Mouse (Mus musculus) kidney, embryonic 14.5 days (tissue): Measurements from ENCODE around the gene Prkcz. TPM values are rescaled to one million over a fixed set of nuclear protein-coding genes. Genes with fewer than 3 reads are reported as not detected.

ENCODE experiments used
- ATAC-seq: fragments of 200-750 bp; cut with Nextera tagmentation; 2 replicates; pipeline ENCODE4 v1.8.0; 2017; ENCODE audit warnings: moderate number of reproducible peaks, mild to moderate bottlenecking, moderate TSS enrichment, moderate library complexity; ENCODE audit not compliant: low FRiP score, low TSS enrichment
- H3K27ac ChIP-seq: fragments of 300-500 bp; sonication (generic); 2 replicates; pipeline ENCODE4 v1.5.1; 2014; ENCODE audit warnings: low read depth, mild to moderate bottlenecking, low read length, moderate library complexity, mixed read lengths
- H3K27me3 ChIP-seq: fragments of 300-500 bp; sonication (generic); 2 replicates; pipeline ENCODE4 v1.6.1; 2014; ENCODE audit warnings: mild to moderate bottlenecking, low read length; ENCODE audit not compliant: control insufficient read depth, insufficient read depth
- H3K36me3 ChIP-seq: fragments of 300-500 bp; sonication (generic); 2 replicates; pipeline ENCODE4 v1.6.1; 2014; ENCODE audit warnings: low read length, mixed read lengths; ENCODE audit not compliant: control insufficient read depth, insufficient read depth
- H3K4me1 ChIP-seq: fragments of 300-500 bp; sonication (generic); 2 replicates; pipeline ENCODE4 v1.6.1; 2014; ENCODE audit warnings: low read length, mixed read lengths; ENCODE audit not compliant: control insufficient read depth, insufficient read depth
- H3K4me2 ChIP-seq: fragments of 300-500 bp; sonication (generic); replicated peaks from 2 replicates; pipeline ENCODE4 v1.6.1; 2014; ENCODE audit warnings: low read depth, mild to moderate bottlenecking, low read length
- H3K4me3 ChIP-seq: fragments of 300-500 bp; sonication (generic); 2 replicates; pipeline ENCODE4 v1.5.1; 2014; ENCODE audit warnings: mild to moderate bottlenecking, low read length
- H3K9ac ChIP-seq: fragments of 300-500 bp; sonication (generic); 2 replicates; pipeline ENCODE4 v1.6.1; 2014; ENCODE audit warnings: low read depth, mild to moderate bottlenecking, low read length, moderate library complexity
- H3K9me3 ChIP-seq: fragments of 300-500 bp; sonication (generic); 2 replicates; pipeline ENCODE4 v1.6.1; 2016; ENCODE audit warnings: low read length; ENCODE audit not compliant: control insufficient read depth
- WGBS: fragments of 180-500 bp; shearing (Covaris S2); extraction: QIAGEN DNeasy Blood & Tissue Kit; methylation state at CpG from one replicate; pipeline ENCODE4 v1.1.7; 2014; 5-methylcytosine and 5-hydroxymethylcytosine counted together
- polyA plus RNA-seq: library from polyadenylated mRNA; unstranded; fragments of >200 nt; fragmentation: Nextera tagmentation; extraction: Ambion mirVana; gene quantifications from 2 replicates; pipeline ENCODE4 v1.2.1, GENCODE M21; 2014

The Prkcz gene
- polyA plus RNA-seq, 1 experiment from 2014 or later, result 10.2 TPM

GRCm38 (mm10) chr4:155228461-155228860 is 132.7 kb downstream of the Prkcz start:
- Histone ChIP-seq H3K9ac (no peak overlapping the region), H3K9me3 (no peaks in the 10 kb centered on the region), H3K27ac (no peak overlapping the region), H3K4me3 (no peak overlapping the region), H3K4me2 (no peak overlapping the region), H3K27me3 (no peaks in the 10 kb centered on the region), H3K36me3 (no peaks in the 10 kb centered on the region), H3K4me1 (peaks cover 18% of the 10 kb centered on the region)
- 75% methylated on average over 5 of the region's 5 CpGs for WGBS
- no peak for ATAC-seq

- no peaks in the 10 kb centered on the region for H3K27me3 ChIP-seq
- no peak overlapping the region for H3K27ac ChIP-seq
- no peak overlapping the region for H3K9ac ChIP-seq
- no peak for ATAC-seq
- H3K36me3 ChIP-seq, result no peaks in the 10 kb centered on the region
- H3K9me3 ChIP-seq, result no peaks in the 10 kb centered on the region
- H3K4me1 ChIP-seq, result peaks cover 15% of the 10 kb centered on the region
- H3K4me2 ChIP-seq, result no peak overlapping the region
- 85% methylated on average over 4 of the region's 4 CpGs for WGBS
- no peak overlapping the region for H3K4me3 ChIP-seq
Measured at GRCm38 (mm10) chr4:155227986-155228385, 133.2 kb downstream of the Prkcz start.

DNA sequence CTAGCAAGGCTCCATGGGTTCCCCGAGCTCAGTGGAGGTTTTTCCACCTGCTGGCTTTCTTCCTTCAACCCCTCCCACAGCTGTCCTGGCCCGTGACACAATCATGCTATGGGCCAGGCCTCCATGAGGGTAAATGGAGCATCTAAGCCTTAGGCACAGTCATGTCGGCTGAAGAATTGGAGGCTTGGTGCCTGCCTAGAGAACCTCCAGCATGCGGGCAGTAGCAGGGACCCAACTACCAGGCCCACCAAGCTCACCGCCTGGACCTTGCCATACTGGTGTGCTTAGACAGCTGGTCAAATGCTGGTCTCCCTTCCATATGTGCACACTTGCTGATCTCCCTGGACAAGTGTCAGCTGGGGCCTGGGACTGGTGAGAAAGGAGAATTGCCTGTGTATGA is 135.2 kb downstream of the Prkcz start:
- H3K9me3 ChIP-seq, result no peaks in the 10 kb centered on the region
- H3K4me2 ChIP-seq, result no peak overlapping the region
- no peak for ATAC-seq
- no peaks in the 10 kb centered on the region for H3K36me3 ChIP-seq
- WGBS, result 73% methylated on average over 5 of the region's 5 CpGs
- no peak overlapping the region for H3K4me3 ChIP-seq
- H3K27ac ChIP-seq, result no peak overlapping the region
- peaks cover 6% of the 10 kb centered on the region; the same call in 1 of the 2 replicates for H3K4me1 ChIP-seq
- no peaks in the 10 kb centered on the region for H3K27me3 ChIP-seq
- no peak overlapping the region for H3K9ac ChIP-seq

DNA sequence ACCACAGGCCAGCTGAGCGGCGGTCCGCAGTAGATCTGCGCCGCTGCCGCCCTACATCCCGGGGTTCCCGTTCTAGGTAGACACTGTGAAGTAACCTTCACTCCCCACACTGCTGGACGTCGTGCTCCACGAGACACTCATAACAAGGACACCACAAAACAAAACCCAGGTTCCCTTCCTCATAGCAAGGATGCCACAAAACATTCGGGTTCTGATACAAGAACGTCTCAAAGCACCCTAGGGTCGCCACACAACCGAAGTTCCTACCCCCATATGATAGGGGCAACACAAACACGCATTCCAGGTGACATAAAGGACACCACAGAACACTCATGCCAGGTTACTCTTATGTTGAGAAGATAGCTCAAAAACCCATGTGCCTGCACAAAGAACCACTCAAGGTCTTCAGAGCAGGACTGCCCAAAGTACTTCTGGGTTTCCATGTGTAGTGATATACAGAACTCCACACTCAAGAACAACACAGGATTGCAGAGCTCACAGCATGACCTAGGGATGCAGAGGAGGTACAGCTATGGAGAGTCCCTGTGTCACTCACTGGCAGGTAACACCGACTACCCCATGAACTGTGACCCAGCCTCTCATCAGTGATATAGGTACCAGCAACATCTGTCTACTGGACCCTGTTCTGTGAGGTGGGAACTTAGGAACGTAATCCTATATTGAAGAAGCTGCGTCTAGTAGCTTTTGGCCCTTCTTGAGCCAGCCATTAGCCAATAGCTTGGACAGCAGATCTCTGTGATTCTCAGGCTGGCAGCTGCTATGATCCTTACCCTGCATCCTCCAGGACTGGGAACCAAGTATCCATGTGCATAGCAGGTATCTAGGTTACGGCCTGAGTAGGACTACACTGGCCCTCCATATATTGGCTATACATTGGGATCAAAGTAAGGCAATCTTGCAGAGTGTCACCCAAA is 137.3 kb downstream of the Prkcz start:
- Histone ChIP-seq H3K4me3 (peak overlapping the region; percentile 82), H3K4me2 (peak overlapping the region; percentile 71), H3K9ac (peak overlapping the region; percentile 79), H3K27ac (peak overlapping the region; percentile 96), H3K27me3 (no peaks in the 10 kb centered on the region), H3K4me1 (peaks cover 20% of the 10 kb centered on the region), H3K36me3 (no peaks in the 10 kb centered on the region), H3K9me3 (no peaks in the 10 kb centered on the region)
- 34% methylated on average over 19 of the region's 20 CpGs for whole genome bisulfite sequencing
- no peak for ATAC-seq

- Histone ChIP-seq H3K9ac (peak overlapping the region; percentile 94), H3K9me3 (no peaks in the 10 kb centered on the region), H3K27me3 (no peaks in the 10 kb centered on the region), H3K4me2 (peak overlapping the region; percentile 91), H3K4me3 (peak overlapping the region; percentile 82), H3K36me3 (no peaks in the 10 kb centered on the region), H3K27ac (peak overlapping the region; percentile 96), H3K4me1 (peaks cover 29% of the 10 kb centered on the region)
- peak; percentile 99 for ATAC-seq
- WGBS, result under 1% methylated on average over 64 of the region's 116 CpGs
Measured at GRCm38 (mm10) chr4:155222841-155223593, 138.1 kb downstream of the Prkcz start.

DNA sequence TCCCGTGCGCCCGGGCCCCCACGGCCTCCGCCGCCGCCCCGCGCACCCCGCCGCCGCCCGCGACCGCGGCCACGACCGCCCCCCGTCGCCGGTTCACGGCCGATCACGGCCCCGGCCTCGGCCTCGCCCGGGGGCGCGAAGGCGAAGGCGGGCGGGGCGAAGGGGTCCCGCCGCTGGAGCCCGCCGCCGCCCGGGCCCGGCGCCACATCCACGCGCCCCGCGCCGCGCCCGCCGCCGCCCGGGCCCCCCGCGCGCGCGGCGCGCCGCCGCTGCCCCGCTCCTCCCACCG is 138.7 kb downstream of the Prkcz start, which contains the start of gene Ski:
TSS of gene Ski (minus strand) at position 41 of the 289 bp plus-strand sequence.
- ATAC-seq, result no peak
- H3K4me3 ChIP-seq, result peak within 1 kb of the TSS; percentile 82
- H3K27ac ChIP-seq, result peak within 1 kb of the TSS; percentile 96
- H3K4me2 ChIP-seq, result peak within 1 kb of the TSS; percentile 91
- H3K4me1 ChIP-seq, result peaks cover 34% of the 10 kb centered on the region
- peak within 1 kb of the TSS; percentile 94 for H3K9ac ChIP-seq
- WGBS, result under 1% methylated on average over 28 of the region's 63 CpGs
- H3K36me3 ChIP-seq, result no peaks in the 10 kb centered on the region
- no peaks in the 10 kb centered on the region for H3K27me3 ChIP-seq
- H3K9me3 ChIP-seq, result no peaks in the 10 kb centered on the region

DNA sequence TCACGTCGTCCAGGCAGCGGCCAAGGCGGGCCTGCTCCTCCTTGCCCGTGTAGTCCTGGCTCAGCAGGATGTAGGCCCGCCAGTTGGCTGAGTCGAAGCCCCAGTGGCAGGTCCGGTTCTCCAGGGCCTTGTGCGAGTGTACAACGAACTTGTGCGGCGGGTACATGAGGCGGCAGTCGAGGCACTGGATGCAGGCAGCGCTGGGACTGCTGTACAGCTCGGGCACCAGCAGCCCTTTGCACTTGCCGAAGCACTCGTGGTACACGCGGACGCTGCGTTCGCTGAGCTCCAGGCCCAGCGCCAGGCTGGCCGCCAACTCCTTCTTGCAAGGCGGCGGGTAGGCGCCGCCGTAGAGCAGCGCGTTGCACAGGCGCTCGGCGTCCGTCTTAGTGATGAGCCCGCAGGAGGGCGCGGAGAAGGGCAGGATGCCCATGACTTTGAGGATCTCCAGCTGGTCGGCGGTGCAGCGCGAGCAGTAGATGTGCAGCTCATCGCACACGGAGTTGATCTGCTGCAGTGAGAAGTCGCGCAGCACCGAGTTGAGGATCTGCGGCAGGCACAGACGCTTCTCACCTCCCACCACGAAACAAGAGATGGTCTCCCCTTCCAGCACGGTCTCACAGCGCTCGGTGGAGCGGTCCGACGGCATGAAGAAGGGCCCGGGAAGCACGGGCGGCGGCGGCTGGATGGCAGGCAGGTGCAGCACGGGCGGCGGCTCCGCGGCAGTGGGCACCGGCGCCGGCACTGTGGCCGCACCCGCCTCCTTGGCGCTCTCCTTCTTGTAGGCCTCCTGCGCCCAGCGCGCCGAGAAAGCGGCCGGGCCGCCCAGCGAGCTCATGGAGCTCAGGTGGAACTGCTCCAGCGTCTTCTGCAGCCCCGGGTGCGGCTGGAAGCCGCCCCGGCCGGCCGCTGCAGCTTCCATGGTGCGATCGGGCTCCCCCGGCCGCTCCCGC is 139.3 kb downstream of the Prkcz start:
- Histone ChIP-seq H3K27me3 (no peaks in the 10 kb centered on the region), H3K4me2 (peak overlapping the region; percentile 91), H3K9me3 (no peaks in the 10 kb centered on the region), H3K27ac (peak overlapping the region; percentile 61; the same call in 1 of the 2 replicates), H3K4me1 (peaks cover 40% of the 10 kb centered on the region), H3K36me3 (no peaks in the 10 kb centered on the region), H3K9ac (peak overlapping the region; percentile 94), H3K4me3 (peak overlapping the region; percentile 82)
- 0% methylated on average over 81 of the region's 93 CpGs for WGBS
- ATAC-seq, result no peak

DNA sequence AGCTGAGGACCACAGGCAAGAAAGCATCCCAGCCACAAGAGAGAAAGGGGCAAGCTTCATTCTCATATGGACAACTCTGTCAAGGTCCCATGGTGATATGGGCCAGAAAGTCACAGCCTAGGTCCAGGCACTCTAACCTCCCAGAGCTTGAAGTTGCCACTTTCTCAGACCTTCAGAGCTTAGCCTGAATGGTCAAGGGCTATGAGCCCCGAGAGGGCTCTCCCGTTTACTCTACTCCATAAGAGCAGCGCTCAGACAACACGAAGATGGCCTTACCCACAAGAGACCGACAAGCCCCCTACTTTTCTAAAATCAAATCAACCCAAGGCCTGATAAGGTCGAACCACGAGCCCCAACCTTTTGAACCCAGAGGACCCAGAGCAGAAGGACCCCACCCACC is 140.1 kb downstream of the Prkcz start:
- Histone ChIP-seq H3K36me3 (no peaks in the 10 kb centered on the region), H3K9me3 (no peaks in the 10 kb centered on the region), H3K4me1 (peaks cover 48% of the 10 kb centered on the region), H3K27ac (0 out of 2 replicates have a peak overlapping the region, but pooled peaks have one; percentile 61), H3K4me2 (peak overlapping the region; percentile 91), H3K9ac (peak overlapping the region; percentile 94), H3K4me3 (peak overlapping the region; percentile 82), H3K27me3 (no peaks in the 10 kb centered on the region)
- ATAC-seq, result no peak
- WGBS, result 2% methylated on average over 7 of the region's 7 CpGs
